Mouse (Mus musculus) hindbrain, embryonic 15.5 days (tissue): ENCODE measurements at regions not wholly inside any gene's neighbourhood (a gene's known extent, or its start where the extent isn't known, plus 50 kb on each side); places are given as distances from the start of the nearest gene placed in this dataset.

Experiments used
- ATAC-seq: fragments of 200-750 bp; cut with Nextera tagmentation; 2 replicates; pipeline ENCODE4 v1.8.0; 2017; ENCODE audit warnings: low read depth, moderate number of reproducible peaks, moderate TSS enrichment; ENCODE audit not compliant: low FRiP score
- H3K27ac ChIP-seq: fragments of 300-500 bp; sonication (generic); replicated peaks from 2 replicates; pipeline ENCODE4 v1.5.1; 2015; ENCODE audit warnings: mild to moderate bottlenecking, inconsistent platforms
- H3K27me3 ChIP-seq: fragments of 300-500 bp; sonication (generic); 2 replicates; pipeline ENCODE4 v1.6.1; 2015; ENCODE audit warnings: control low read depth, inconsistent platforms
- H3K36me3 ChIP-seq: fragments of 300-500 bp; sonication (generic); 2 replicates; pipeline ENCODE4 v1.6.1; 2015; ENCODE audit warnings: control low read depth, inconsistent platforms
- H3K4me1 ChIP-seq: fragments of 300-500 bp; sonication (generic); replicated peaks from 2 replicates; pipeline ENCODE4 v1.6.1; 2015; ENCODE audit warnings: control low read depth, inconsistent platforms
- H3K4me2 ChIP-seq: fragments of 300-500 bp; sonication (generic); 2 replicates; pipeline ENCODE4 v1.6.1; 2015; ENCODE audit warnings: moderate library complexity, mild to moderate bottlenecking, inconsistent platforms
- H3K4me3 ChIP-seq: fragments of 300-500 bp; sonication (generic); 2 replicates; pipeline ENCODE4 v1.5.1; 2015; ENCODE audit warnings: mild to moderate bottlenecking, inconsistent platforms
- H3K9ac ChIP-seq: fragments of 300-500 bp; sonication (generic); 2 replicates; pipeline ENCODE4 v1.6.1; 2015; ENCODE audit warnings: inconsistent platforms
- H3K9me3 ChIP-seq: fragments of 300-500 bp; sonication (generic); 2 replicates; pipeline ENCODE4 v1.6.1; 2016; ENCODE audit warnings: control low read depth, inconsistent platforms
- WGBS: fragments of 180-500 bp; shearing (Covaris S2); methylation state at CpG from one replicate; pipeline ENCODE4 v1.1.7; 2015; 5-methylcytosine and 5-hydroxymethylcytosine counted together

GRCm38 (mm10) chr8:29686594-29686993 is 2239.1 kb downstream of the Poteg start:
- Histone ChIP-seq H3K4me3 (no peak overlapping the region), H3K4me2 (no peak overlapping the region), H3K9me3 (no peaks in the 10 kb centered on the region), H3K27ac (no peak overlapping the region), H3K4me1 (no peaks in the 10 kb centered on the region), H3K9ac (no peak overlapping the region), H3K27me3 (no peaks in the 10 kb centered on the region), H3K36me3 (no peaks in the 10 kb centered on the region)
- no peak for ATAC-seq
- WGBS = 34% methylated on average over 1 of the region's 1 CpGs

GRCm38 (mm10) chr8:29695698-29696097 is 2248.2 kb downstream of the Poteg start:
- whole genome bisulfite sequencing = 24% methylated on average over 1 of the region's 1 CpGs
- Histone ChIP-seq H3K36me3 (no peaks in the 10 kb centered on the region), H3K4me1 (no peaks in the 10 kb centered on the region), H3K27ac (no peak overlapping the region), H3K27me3 (no peaks in the 10 kb centered on the region), H3K9me3 (no peaks in the 10 kb centered on the region), H3K4me3 (no peak overlapping the region), H3K4me2 (no peak overlapping the region), H3K9ac (no peak overlapping the region)
- ATAC-seq = no peak
